ENCODE assay signal across 1 mouse cellular context in the genomic region with DNA sequence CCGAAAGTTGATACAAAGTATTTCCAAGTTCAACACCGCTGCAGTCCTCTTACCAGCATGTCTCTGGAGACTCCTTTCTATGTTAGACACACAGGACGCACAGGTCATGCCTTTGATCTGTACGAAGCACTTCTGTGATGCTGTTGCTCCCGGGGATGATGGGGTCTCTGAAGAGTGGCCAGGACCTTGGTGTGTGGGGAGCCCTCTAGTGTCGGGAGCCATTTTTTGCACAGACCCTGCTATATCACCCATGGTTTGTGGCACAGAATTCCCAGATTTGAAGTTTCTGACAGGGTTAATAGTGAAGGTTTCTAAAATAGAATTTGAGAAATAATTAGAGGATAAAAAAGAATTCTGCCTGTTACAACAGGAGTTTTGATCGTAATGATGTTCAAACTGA.
TF ChIP-seq lines count a peak whose summit lies in the region.

No protein-coding gene starts in this region.

TF ChIP-seq in CH12.LX, 34 proteins besides CTCF, POLR2A, EP300 and RAD21:
- TF ChIP-seq MEF2A (IDR thresholded peaks at IDR 0.05; ENCODE audit: borderline replicate concordance, low read depth, low read length), result no peak
- 0 out of 2 replicates have a peak, but pooled peaks have one; percentile 15 for TF ChIP-seq TCF12 (IDR thresholded peaks at IDR 0.05; ENCODE audit: low read depth, low read length)
- TF ChIP-seq KAT2A (IDR thresholded peaks at IDR 0.05; ENCODE audit: insufficient replicate concordance, low read length), result no peak
- no peak for TF ChIP-seq BHLHE40 (IDR thresholded peaks at IDR 0.05; ENCODE audit: low read depth, low read length)
- no peak for TF ChIP-seq POLR2AphosphoS2 (IDR thresholded peaks at IDR 0.05; ENCODE audit: low read depth, low read length)
- TF ChIP-seq ZNF384 (IDR thresholded peaks at IDR 0.05; ENCODE audit: low read depth, low read length), result no peak
- no peak for TF ChIP-seq JUN (IDR thresholded peaks at IDR 0.05; ENCODE audit: insufficient read depth, low read depth, low read length)
- peak; percentile 25; the same call in 1 of the 2 replicates for TF ChIP-seq SMC3 (IDR thresholded peaks at IDR 0.05; ENCODE audit: low read depth, low read length)
- no peak for TF ChIP-seq TBP (conservative IDR thresholded peaks at IDR 0.05; ENCODE audit: low read depth, low read length)
